Mouse (Mus musculus) retina, adult 2 months (tissue): ENCODE measurements around the gene Arpc4.

Source experiments
- DNase-seq: peaks from one replicate; pipeline ENCODE4 v3.0.0-alpha.2; 2012; ENCODE audit warnings: low read depth, low spot score

Arpc4 gene

DNA sequence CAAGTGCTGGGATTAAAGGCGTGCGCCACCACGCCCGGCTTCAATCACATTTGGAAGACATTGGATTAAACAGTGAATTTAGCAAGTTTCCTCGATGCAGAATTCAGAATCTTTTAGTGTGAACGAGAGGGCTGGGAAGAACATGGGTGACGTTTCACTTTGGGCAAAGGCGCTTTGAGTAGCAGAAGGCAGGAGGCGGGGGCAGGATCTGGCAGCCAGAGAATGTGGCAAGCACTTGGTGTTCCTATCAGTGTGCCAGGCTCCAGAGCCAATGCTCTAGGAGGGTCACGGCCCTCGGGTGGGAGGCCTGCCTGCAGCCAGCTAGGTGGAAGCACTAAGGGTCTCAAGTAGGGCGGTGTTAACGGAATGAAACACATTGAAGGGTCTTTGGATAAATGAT lies 24.2 kb downstream of the Arpc4 start:
- no peak for DNase-seq

DNA sequence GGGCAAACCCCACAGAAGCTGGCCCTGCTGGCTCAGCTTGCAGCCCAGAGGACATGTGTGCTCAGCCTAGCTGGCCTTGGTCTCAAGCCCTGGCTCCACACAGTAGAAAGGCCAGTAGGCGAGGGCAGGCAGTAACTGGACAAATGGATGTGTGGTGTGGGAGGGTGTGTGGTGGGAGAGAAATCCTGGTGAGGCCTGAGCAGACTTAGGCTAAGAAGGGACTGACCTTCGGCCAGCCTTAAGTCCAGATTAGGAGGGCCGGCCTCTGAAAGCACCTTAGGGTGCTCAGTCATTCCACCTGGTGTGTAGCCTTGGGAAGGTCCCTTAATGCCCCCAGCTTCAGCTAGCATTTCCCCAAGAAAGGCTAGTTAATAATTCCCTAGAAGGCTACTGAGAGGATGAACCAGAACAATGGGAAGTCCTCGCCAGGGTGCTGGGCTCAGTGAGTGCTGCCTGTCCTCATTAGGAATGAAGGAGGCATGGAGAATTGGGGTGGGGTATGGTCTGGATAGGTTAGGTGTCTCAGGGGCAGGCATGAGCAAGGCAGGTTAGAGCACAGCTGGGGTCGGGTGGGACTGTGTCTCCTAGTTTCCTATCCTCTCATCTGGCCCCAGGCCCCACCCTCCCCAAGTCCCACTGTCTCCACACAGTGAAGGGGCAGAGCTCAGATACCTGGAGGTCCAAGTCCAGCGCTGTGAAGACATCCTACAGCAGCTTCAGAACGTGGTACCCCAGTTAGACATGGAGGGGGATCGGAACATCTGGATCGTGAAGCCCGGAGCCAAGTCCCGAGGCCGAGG lies 26.9 kb downstream of the Arpc4 start:
- DNase-seq, result peak; percentile 59

DNA sequence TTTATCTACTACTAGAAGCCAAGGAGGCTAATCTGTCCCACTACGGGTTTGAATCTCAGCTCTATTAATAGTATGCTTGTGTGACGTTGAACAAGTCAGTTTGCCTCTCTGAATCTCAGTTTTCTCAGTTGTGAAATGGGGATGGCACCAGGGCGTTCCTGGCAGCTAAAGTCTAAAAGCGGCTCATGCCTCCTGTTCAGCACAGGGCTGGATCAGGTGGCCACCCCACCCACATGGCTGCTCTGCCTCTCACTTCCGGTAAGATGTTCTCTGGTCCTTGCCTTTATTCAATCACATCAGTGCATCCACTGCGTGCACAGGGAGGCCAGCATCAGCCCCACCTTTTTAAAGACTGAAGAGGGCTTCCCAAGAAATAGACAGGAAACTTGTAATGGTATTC lies 27.6 kb downstream of the Arpc4 start:
- no peak for DNase-seq

DNA sequence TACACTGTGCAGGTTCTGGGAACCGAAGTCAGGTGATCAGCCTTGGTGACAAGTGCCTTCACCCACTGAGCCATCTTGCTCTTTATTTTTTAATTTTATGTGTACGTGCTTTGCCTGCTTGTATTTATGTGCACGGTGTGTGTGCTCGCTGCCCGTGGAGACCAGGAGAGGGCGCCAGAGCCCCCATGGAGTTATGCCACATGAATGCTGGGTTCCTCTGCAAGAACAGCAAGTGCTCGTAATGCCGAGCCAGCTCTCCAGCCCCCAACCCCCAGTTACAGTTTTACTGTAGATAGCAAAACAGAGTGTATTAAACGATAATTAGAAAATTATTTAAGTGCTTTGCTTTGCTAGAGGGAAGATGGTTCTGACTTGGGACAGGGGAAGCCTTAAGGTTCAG lies 28.8 kb downstream of the Arpc4 start:
- DNase-seq, result no peak

DNA sequence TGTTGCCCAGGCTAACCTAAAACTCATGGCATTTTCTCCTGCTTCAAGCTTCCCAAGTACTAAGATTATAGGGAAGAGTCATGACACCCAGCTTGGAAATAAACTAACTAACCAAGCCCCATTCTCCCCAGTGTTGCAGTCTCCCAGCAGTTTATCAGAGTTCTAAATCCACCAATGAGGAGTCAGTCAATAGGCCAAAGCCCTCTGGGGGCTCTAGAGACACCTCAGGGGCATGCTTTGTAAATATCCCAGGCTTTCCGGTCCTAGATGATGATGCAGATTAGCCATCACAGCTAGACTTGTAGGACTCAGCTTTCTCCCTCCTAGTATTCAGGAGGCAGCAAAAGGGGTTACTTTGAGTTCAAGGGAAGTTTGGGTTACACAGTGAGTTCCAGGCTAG lies 32.1 kb downstream of the Arpc4 start:
- DNase-seq, result no peak

DNA sequence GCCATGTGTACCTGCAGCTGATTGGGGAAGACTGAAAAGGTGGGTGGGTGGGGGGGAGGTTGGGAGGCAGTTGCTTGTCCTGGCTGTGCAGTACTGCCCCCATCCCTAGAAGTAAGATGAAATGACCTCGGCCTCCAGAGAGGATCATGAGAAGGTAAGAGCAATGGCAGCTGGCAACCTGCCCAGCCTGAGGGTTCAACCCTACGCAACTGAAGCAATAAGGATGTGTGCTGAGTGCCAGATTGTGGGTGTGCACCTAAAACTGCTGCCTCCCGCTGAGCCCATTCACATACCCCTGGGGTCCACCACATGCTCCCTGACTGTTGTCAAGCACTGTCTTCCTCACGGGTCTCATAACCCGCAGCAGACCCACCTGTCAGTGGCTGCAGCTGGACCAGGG lies 38.5 kb downstream of the Arpc4 start:
- no peak for DNase-seq

DNA sequence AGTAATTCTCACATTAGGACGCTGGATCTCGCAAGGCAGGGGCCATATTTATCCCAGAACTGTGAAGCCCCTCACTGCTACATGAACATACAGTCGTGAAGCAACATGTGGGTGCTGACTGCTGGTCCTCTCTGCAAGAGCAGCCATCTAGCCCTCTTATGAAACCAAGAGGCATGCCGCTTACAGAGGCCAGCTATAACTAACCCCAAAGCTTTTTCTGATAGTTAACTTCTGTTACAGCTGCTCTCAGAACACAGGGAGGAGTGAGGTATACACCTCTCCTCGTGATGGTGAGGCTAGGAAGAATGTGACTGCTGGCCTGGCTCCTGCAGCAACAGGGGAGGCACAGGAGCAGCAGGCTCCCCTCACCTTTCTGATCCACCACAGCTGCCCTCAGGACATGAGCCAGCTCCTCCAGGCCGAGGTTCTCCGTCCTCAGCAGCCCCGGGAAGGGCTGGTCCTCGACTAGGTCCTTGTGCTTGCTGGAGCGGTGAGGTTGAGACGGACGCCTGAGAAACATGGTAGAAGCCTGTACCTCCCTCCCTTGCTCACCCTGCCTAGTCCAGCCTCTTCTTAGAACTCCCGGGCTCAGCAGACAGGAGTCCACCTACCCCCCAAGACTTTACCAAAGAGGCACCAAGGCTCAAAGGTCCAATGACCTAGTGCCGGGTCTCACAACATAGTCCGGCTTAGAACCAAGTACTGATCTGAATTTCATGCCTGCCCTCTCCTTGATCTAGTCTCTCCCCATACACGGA lies 40.7 kb downstream of the Arpc4 start:
- DNase-seq, result no peak

DNA sequence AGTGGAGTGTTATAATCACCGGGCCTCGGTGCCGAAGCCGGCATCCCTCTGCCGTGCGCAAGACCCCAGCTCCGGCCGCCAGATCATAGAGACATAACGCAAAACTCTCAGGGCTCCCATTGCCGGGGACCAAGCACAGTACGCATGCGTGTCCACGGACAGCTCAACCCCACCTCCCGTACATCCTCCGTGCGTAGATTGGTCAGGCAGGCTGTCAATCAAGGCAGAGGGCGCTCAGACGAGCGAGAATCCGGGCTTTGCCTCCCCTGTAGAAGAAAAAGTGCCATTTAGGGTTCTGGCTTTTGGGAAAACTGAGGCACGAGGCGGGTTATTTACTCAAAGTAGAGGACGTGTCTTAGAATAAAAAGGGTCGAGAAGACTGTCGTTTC lies 41.3 kb downstream of the Arpc4 start, which contains the start of gene Rpusd3:
Gene Rpusd3 (minus strand): TSS at position 142 of the 389 bp plus-strand sequence.
- peak; percentile 98 for DNase-seq

DNA sequence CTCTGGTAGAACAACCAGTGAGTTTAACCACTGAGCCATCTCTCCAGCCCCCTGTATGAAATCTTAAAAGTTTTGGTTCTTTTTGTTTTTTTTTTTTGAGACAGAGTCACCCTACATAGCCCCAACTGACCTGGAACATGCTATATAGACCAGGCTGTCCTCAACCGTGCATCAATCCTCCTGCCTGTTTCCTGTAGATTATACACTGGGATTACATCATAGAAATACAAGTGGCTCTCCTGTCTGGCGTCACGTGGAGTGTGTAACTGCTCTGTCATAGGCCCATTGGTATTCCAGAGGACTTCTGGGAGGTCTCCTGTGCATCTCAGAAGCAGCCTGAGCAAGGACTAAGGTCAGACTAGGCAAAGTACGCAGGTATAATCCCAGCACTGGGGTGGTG lies 45.1 kb downstream of the Arpc4 start:
- no peak for DNase-seq

DNA sequence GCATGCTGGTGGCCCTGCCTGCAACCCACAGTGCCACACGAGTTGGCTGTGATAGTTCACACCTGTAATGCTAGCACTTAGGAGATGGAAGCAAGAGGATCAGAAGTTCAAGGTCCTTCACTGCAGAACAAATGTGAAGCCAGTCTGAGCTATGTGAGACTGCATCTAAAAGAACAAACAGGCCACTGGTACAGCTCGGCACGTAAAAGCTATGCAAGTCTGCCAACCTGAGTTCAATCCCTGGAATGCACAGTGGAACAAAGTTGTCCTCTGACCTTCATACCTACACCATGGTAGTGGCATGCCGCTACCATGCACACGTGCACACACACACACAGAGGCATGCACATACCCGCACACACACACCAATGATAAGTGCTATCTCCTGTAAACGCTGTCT lies 46.3 kb downstream of the Arpc4 start:
- DNase-seq, result no peak

DNA sequence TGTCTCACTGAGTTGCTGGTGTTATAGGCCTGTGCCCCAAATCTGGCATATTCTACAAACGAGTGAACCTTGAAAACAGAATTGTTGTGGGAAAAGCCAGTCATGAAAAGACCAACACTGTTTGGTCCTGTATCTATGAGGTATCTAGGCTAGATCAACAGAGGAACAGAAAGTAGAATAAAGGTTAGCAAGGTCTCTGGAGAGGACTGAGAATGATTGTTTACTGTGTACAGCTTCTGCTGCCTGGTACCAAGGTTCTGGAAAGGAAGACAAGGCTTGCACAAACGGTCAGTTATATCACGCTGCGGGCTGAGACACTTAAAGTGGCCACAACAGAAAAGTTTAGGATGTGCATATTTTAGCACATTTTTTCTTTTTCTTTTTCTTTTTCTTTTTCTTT lies 48.8 kb downstream of the Arpc4 start:
- no peak for DNase-seq

DNA sequence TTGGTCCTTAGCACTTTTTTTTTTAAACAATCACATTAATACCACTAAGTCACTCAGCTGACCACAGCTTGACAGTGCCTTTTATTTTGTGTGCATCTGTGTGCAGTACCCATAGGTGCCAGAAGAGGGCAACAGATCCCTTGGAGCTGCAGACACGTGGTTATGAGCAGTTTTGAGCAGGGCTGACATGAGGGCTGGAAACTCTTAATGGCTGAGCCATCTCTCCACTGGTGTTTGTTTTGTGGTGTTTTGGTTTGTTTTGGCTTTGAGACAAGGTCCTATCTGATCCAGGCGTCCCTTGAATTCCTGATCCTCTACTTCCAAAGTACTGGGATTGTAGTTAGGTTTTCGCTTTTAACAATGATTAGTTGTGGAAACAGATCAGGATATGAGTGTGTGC lies 49.5 kb downstream of the Arpc4 start:
- no peak for DNase-seq

DNA sequence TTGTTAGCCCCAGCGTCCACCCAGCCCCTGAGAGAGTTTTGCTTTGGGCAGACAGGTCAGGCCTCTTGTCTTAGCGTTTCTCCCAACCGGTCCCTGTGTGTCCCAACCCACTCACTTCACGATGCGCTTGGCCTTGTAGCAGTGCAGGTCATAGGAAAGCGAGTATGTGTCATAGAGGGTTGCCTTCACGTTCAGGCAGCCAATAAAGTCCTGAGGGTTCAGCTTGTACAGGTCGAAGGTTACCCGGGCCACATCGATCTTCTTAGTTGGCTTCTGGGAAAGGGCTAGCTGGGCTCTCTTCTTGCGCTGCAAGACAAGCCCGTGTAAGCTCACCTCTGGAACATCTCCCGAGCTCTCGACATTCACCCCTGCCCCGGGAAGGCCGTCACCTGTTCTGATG lies 50.1 kb downstream of the Arpc4 start:
- no peak for DNase-seq

DNA sequence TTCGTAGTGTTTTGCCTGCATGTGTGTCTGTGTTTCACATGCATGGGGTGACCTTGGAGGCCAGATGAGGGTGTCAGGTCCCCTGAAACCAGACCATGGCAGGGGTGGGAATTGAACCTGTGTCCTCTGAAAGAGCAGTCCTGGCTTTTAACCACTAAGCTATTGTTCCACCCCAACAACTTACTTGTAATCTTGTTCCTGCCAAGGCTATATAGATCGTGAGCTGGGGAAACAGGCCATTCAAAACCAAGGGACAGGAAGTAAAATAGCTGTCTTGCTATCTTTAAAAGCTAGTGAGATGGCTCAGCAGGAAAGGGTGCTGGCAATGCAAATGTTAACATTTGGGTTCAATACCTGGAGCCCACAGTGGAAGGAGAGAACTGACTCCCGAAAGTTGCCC lies 52.0 kb downstream of the Arpc4 start:
- DNase-seq, result no peak

DNA sequence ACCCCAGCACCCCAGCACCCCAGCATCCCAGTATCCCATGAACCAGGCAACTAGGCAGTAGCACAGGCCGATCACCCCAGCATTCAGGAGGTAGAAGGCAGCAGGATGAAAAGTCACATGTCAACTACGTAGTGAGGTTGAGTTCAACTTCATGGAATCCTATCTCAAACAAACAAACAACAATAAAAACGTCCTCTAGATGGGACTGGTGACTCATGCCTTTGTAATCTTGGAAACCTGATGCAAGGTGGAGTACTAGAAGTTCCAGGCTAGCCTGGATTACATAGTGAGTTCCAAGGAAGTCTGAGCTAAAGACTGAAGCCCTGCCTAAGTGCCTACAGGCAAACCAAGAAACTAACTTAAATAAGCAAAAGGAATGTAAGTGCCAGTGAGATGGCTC lies 52.9 kb downstream of the Arpc4 start:
- DNase-seq, result no peak

DNA sequence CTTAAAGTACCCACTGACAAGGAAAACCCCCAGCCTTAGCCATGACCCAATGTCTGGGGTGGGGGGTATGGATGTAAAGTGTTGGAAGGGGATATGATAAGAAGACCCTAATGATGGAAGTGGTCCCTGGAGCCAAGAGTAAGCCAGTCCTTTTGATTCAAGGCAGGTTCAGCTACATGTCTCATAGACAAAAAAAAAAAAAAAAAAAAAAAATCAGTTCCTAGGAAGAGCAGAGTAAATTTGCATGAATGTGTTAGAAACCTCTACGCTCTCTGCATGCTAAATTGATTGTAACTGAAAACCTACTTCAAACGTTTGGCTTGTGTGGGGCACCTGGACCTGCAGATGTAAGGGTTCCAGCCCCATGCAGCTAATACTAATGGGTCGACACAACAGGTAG lies 53.9 kb downstream of the Arpc4 start:
- DNase-seq, result no peak

DNA sequence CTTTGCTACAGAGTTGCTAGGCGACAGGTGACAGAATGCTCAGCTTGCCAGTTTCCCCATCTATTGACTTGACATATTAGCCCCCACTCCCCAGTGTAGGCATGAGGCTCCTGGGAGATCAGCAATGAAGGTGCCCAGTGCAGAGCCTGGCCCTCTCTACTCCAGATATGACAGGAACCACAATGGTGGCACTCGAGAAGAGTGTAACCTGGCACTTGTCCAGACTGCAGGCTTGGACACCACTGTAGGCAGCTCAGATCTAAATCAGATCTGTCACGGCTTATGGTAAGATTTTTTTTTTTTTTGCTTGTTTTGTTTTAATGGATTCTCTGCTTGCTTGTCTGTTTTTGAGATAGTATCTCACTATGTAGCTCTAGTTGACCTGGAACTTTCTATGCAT lies 55.7 kb downstream of the Arpc4 start:
- DNase-seq, result no peak

DNA sequence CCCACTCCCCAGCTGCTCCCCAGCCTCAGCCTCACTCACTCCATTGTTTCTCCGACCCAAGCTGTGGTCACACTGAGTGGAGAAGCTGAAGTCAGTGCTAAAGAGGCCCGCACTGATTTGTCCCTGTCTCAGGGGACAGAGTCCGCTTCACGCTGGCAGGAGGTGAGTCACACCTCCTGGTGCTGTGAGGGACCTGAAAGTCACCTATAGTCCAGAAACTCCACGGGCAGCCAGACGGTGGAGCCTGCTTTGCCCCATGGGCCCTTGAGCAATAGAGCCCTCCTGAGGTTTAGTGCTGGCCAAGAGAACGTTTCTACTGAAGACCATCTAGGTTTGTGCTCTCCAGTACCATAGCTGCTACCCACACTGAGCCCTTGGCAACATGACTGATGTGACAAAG lies 56.8 kb downstream of the Arpc4 start:
- no peak for DNase-seq

DNA sequence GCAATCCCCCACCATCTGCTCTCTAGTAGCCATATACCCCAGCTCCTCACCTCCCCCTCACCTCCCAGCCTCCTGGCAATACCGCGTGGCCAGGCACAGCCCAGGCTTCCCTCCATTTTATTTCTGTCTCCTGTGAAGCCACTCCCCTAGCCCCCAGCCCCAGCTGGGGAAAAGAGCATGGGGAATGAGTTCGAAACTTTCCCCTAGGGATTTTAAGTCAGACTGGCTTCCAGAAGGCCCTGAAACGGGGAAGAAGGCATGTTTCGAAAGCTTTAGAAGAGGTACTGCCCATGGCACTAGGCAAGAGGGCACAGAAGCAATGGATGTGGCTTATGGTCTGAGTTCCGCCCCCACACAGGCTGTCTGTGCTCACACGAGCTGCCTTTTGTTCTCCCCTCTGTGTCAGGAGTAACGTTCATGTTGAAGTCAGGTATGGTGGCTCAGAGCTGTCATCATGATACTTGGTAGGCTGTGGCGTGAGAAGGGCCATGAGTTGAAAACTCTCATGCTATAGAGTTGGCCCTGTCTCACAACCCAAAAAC lies 57.8 kb downstream of the Arpc4 start, which contains the start of gene Cidec:
Gene Cidec (minus strand): TSS at position 97 of the 542 bp plus-strand sequence.
- DNase-seq, result no peak

DNA sequence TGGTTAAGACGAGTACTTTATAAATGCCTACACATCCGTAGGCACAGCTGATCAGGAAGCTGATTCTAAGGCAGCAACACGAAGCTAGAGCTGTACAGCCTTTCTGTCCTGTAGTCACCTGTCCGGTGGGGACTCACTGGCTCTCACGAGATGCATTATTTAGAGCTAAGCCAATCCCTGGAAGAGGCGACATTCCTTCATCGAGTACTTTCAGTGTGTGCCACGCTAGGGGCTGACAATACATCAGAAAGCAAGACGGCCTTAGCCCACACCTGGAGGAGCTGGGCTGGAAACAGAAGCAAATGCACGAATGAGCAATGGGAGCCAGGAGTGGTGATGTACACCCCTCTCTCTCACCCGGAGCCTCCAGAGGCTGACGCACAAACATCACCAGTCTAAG lies 59.2 kb downstream of the Arpc4 start:
- no peak for DNase-seq

DNA sequence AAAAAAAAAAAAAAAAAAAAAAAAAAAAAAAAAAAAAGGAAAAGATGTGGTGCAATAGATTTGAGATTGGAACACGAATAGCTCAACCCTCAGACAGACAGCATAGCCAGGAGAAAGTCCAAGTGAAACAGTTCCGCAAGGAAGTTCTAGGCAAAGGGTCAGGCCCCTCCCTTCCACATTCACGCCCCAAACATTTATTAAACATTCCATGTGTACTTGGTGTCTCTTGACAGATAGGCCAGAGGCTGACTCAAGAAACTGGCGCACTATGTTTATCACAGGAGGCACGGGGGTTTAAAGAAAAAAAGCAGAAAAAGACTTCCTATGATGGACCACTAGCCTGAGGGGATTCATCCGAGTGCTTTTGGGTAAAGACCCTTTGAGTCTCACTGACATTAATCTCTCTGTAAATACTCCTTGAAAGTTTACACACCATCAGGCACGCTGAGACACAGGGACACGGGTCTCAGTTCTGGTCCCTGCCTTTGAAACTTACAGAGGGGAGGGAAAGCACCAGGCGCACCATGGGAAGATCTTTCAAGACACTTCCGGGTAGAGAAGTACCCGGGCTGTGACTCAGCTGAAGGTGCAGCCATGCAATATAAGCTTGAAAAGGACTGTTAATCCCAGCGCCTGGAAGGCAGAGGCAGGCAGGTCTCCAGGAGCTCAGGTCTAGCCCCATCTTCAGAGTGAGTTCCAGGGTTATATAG lies 61.0 kb downstream of the Arpc4 start:
- DNase-seq, result no peak
